Mouse (Mus musculus) MN1 (cell line): ENCODE data around the gene Cldn15.
"Not testable (repeated sequence)": the region's sequence is repeated elsewhere in the genome, so short reads cannot be mapped to it uniquely, and the experiment has no call there.

Experiments used
- DNase-seq: peaks from one replicate; pipeline ENCODE4 v3.0.0-alpha.2; 2016; ENCODE audit warnings: low spot score

Gene Cldn15

DNA sequence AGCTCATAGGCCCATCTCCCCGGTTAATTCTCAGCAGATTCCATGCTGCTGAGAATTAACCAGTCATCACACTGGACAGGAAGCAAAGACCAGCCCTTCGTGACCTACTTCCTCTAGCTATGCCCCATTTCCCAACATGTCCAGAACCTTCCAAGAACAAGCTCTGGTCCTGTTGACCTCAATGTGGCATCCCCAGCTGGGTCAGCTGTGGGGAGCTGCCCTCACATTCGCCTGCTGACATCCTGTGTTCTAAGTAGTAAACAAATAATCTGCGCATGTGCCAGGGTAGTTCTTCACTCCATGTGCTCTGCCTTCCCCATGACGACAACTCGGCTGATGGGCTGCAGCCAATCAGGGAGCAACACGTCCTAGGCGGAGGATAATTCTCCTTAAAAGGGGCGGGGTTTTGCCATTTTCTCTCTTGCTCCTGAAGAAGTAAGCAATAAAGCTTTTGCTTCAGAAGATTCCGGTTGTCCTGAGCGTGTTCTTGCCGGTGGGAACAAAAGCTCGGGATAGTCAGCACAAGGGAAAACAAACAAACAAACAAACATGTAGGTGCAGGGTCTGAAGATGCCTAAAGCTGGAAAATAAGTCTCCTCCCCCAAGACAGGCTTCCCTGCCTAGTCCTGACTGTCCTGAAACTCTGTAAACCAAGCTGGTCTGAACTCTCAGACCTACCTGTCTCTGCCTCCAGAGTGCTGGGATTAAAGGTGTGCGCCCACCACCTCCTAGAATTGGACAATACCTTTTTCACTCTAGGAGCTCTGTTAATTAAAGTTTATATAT is 16.7 kb upstream of the Cldn15 start:
- DNase-seq, result not testable (repeated sequence)

DNA sequence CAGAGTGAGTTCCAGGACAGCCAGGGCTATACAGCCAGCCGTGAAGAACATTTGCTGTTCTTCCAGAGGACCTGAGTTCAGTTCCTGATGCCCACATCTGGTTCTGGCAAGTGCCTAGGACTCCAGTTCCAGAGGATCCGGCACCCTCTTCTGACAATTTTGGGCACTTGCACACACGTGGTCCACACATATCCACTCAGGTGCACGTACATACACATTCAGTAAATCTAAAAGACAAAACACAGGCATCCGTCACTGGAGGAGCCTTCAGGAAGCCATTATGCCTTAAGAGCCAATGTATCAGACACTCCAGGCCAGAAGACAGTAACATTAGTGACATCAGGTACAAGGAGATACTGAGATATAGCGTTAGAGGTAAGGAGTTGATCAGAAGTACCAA is 15.9 kb upstream of the Cldn15 start:
- no peak for DNase-seq

DNA sequence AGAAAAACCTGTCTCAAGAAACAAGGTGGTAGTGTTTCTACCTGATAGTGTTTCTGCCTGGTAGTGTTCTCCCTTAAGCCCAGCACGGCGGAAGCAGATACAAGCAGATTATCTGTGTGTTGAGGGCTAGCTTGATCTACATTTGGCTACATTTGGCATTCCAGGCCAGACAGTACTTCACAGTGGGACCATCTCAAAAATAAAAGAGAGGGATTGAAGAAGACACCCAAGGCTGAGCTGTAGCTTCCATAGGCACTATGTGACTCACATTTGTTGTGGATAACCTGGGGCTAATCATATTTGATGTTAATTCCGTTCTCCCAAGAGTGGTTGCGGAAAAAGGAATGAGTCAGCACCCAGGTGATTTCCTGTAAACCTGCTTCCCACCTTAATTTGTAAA is 14.3 kb upstream of the Cldn15 start:
- no peak for DNase-seq

DNA sequence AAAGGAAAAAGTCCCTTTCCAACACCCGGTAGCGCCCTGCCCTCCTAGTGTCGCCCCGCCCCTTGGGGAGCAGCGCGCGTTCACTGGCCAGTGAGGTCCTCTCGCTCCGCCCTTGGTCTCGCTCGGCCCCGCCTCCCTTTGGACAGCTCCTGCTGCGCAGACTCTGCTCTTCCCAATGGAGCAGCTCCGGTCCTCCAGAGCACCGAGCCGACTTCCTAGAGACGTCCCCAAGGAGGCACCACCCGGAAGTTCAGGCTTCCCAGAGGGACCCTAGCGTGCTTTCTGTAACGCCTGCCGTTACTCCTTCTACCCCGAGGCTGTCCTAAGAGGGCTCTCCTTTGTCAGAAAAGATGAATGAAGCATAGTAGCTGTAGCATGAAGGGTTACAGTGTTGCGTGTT is 13.4 kb upstream of the Cldn15 start, which contains the start of gene Fis1:
Fis1 (plus strand) TSS at position 261 of the 400 bp plus-strand sequence.
- DNase-seq, result peak; percentile 100

DNA sequence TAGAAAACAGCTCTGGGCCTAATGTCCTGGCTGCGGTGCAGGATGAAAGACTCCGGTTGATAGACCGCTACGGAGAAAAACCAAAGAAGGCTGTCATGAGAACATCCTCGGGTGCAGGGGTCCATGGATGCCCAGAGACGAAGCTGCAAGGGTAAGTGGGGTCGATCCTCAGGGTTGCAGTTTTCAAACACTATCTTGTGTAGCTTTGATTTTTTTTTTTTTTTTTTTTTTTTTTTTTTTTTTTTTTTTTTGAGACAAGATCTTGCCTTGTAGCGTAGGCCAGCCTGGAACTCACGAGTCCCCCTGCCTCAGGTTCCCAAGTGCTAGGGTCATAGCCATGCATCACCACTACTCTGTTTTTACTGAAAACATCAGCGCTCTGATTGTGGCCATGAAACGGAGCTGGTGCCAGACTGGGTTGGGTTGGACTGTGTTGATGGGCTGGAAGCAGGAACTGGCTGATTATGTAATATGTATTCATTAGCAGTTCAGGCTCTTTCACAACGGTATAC is 12.9 kb upstream of the Cldn15 start:
- DNase-seq, result peak; percentile 57

DNA sequence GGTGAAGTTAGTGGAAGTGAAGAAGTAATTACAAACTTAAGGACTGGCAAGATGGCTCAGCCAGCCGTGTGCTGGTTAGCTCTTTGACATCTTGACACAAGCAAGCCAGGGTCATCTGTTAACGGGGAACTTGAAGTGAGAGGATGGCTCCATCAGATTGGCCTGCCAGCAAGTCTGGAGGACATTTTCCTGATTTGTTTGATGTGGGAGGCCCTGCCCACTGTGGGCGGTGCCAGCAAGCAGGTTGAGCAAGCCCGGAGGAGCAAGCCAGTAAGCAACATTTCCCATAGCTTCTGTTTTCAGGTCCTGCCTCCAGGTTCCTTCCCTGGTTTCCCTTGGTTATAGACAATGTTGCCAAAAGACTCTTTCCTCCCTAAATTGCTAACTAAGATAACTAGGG is 10.8 kb upstream of the Cldn15 start:
- DNase-seq, result no peak

DNA sequence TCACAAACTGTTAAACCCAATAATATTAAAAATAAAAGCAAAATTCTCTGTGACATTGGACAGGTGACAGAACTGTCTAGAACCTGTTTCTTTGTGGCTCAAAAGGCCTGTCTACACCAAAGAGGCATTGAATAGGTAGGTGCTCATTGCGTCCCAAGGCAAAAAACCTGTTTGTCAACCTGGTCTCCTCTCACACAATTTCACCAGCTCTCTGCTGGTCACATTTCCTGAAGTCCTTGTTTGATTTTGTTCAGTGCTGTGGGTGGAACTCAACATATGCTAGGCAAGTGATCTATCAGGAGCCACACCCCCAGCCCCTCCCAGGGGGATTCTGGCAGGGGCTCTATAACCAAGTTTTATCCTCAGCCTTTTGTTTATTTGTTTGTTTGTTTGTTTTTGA is 9.2 kb upstream of the Cldn15 start:
- DNase-seq, result no peak

DNA sequence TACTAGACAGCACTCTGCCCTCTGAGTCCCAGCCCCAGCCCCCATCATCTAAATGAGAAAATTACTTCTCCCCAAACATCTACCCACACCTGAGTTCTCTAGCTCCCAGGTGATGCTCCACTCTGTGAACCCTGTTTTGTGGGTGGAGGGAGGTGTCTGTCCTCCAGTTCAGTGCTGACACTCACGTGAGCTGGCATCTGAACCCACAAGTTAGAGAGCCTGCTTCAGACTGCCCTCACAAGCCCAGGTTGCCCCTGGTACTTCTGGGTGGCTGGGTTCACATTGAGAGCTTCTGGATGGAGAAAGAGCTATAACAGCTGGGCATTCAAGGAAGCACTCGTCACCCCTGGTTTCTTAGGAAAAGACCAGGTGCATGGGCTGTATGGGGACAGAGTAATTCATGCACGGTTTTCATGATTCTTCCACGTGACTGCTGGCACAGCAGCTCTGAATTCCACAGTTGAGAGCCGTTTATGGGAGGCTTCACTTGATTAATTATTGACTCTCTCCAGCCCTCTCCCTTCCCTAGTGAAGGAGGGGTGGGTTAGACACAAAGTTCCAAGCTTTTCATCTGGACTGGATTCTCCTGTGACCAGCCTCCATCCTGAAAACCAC is 7.3 kb upstream of the Cldn15 start:
- DNase-seq, result no peak

DNA sequence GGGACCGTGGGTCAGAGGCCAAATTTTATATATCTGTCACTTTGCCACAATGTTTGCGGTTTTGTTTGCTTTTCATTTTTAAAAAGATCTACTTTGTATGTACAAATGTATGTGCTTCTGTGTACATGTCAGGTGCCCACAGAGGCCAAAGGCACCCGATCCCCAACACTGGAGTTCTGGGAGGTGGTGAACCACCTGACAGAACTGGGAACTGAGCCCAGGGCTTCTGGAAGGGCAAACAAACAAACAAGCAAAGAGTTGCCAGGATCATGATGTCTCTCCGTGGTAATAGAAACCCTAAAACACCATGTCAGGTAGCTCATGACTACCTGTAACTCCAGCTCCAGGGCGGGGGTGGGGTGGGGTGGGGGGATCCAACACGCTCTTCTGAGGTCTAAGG is 6.4 kb upstream of the Cldn15 start:
- no peak for DNase-seq

DNA sequence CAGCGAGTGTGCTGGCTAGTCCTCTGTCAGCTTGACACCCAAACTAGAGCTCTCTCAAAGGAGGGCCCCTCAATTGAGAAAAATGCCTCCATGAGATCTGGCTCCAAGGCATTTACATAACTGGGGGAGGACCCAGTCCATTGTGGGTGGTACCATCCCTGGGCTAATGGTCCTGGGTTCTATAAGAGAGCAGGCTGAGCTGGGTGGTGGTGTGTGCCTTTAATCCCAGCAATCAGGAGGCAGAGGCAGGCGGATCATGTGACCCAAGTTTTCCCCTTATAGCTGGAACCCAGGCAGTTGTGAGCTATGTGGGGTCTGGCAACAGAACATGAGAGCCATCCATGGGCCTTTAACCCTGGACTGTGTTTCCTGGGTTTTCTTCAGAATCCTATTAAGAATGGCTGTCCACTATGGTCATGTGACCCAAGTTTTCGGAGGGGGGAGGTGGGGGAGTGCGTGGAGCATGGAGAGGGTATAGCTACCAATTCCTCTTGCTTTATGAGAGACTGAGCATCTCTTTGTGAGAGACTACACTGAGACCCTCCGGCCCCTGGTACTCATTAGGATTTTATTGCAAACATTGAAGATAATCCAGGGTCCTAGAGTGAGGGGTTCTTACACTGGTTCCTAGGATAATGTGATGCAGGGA is 5.0 kb upstream of the Cldn15 start:
- peak; percentile 66 for DNase-seq

DNA sequence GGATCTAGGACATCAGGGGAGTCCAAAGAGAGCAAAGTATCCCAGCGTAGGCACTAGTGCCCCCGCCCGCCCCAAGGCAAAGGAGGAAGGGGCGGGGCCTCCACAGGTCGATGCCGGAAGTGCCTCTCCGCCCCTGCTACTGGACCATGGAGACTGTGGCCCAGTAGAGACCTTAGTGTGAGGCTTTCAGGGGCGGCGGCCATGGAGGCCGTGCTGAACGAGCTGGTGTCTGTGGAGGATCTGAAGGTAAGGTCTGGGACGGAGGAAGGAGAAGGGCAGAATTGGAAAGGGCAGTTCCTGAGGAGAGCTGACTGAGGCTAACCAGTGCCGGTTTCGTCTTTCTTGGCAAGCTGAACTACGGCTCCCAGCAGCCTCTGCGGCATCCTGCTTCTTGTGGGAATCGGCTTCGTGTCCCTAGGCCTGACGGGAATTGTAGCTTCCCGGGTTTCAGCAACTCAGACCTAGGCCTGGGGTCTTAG is 4.4 kb upstream of the Cldn15 start:
- peak; percentile 94 for DNase-seq

DNA sequence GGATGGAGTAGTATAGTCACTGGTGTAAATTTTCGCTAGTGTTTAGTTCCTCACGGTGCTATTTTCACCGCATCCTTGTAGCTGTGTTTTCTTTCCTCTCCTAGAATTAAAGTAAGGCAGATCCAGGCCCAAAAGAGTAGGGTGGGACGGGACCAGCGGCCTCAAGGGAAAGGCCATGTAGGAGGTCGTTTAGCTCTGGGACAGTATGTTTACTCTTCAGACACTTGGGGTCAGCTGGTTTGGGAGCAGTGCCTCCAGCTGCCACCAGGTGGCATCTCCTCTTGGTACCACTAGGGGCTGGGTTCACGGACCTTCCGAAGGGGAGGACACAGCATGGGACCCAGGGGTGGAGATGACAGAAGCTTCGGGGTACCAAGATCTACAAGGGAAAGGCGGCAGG is 3.9 kb upstream of the Cldn15 start:
- peak; percentile 91 for DNase-seq

DNA sequence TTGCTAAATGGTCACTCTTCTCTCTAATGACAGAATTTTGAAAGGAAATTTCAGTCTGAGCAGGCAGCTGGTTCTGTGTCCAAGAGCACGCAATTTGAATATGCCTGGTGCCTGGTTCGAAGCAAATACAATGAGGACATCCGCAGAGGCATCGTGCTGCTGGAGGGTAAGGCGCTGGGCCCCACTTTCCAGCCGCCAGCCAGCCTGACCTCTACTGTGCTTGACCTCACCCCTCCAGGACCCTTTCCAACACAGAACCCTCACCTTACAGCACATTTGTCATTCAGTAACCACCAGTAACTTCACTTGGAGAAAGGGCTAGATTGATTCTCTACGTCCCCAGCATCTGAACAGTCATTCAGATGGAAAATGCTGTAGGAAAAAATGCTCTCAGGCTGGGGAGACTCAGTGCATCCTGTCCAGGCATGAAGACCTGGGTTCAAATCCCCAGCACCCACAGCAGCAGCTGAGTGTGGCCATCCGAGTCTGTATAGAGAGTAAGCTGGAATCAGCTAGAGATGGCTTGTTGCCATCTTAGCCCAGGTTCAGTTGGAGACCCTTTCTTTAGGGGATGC is 3.4 kb upstream of the Cldn15 start:
- DNase-seq, result no peak

DNA sequence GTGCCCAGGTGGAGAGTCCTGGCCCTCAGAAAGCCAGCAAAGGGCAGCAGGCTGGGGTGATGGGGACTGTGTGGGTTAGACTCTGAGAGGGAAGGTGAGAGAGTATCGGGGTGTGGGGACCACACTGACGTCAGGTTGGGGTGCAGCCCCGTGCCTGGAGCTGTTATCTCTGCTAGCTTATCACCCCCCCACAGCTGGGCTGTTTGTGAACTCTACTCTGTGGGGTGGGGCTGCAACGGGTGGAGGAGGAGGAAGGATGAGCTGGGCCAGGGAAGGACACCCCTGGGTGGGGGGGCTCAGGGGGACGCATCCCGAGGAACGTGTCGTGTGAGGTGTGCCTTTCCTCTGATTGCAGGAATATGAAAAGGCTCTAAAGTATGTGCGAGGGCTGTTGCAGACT is 1.2 kb upstream of the Cldn15 start:
- no peak for DNase-seq

DNA sequence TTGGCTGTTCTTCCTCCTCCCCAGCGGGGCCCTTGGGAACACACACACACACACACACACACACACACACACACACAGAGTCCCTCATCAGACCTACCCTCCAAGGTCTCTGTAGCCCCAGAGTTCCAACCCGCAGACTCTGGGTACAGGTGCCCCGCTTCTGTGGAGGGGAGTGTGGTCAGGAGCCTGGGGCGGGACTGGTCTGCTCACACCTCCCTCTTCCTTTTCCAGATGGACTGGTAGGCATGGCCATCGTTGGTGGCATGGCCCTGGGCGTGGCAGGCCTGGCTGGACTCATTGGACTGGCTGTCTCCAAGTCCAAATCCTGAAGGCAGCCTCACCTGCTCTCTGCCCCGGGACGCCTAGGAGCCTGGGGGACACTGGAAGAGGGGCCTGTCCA is 730 bp upstream of the Cldn15 start:
- DNase-seq, result no peak

DNA sequence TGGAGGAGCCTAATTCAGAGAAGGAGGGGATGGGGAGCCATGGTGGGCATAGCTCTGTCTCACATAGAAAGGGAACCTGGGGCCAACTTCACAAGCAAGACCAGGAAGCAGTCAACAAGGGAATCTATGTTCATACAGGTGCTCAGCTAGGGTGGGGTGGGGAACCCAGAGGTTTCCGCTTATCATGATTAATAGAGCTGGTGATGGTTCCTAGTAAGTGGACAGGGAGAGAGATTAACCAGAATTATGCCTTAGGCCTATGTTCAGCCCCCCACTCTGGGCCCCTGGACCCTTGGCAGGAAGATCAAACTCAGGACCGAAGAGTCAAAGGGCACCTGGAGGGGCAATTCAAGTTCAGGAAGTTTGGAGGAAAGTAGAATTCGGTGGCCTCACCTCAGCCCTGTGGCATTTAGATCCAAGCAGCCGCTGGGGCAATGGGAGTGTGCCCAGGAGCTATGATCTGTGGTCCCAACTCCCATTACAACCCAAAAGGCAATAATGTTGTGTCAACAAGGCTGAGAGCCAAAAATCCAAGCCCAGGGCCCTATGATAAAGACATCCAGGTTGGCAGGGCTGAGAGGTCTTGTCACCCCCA is 542 bp downstream of the Cldn15 start:
- no peak for DNase-seq

DNA sequence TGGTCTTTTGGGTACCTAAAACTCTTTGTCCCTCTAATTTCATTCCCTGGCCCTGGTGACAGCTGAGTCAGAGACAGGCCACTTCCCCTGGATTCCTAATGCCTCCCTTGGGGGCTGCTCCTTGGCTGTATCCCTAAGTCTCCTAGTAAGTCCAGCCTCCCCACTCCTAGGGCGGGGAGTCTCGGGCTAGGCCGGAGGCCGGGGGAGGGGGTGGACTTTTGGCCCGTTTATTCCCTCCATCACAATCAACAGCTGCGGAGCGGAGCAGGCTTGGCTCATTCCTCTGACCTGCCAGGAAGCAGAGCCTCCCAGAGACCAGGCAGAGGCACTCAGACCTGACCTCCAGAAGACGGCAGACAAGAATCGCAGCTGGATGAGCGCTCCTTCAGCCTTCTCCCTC is 1.2 kb downstream of the Cldn15 start:
- peak; percentile 75 for DNase-seq

DNA sequence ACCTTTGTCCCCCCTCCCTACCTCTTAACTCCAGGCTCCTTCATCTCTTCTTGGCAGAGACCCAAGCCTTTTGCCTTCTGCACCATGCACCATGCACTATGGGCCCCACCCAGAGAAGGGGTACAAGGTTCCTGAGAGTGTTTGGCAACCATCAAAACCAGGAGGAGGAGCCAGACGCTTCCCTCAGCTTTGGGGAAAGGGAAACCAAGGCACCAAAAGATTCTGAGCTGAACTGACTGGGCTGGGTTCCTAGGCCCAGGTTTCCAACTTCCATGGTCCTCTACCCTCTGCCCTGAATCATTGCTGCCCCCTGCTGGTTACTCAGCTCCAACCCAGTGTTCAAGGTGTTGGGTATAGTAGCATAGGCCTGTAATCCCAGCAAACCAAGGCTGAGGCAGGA is 4.3 kb downstream of the Cldn15 start:
- peak; percentile 80 for DNase-seq

DNA sequence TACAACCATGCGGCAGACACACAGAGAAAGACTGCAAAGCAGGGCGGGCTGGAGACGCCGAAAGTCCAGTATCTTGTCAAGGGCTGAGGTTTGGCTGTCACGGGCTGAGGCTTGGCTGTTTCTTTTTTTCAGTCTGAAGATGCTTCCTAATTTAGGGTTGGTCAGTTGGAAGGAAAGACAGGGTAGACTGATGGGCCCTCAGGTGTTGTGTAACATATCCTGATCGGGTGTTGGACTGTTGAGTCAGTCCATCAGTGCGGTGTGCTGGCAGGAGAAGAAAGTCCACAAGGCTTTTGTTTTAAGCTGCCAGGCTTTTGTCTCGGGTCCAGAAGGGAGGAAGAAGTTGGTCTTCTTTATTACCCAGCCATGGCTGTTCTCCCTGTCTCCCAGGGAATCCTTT is 7.3 kb downstream of the Cldn15 start:
- no peak for DNase-seq

DNA sequence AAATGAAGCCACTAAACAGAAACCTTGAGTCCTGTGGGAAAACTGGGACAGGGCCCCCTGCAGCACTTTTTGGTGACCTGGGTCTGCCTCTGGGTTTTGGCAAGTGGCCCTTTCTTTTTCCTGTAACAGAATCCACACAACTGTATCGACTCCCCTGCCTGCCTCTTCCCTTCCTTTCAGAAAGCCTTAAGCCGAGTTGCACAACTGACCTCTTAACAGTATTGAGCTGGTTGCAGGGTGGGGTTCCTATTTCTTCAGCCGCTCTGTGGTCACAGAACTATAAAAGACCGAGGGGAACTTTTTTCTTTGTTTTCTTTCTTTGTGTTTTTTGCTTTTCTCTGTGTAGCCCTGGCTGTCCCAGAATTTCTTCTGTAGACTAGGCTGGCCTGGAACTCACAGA is 11.4 kb downstream of the Cldn15 start:
- no peak for DNase-seq

DNA sequence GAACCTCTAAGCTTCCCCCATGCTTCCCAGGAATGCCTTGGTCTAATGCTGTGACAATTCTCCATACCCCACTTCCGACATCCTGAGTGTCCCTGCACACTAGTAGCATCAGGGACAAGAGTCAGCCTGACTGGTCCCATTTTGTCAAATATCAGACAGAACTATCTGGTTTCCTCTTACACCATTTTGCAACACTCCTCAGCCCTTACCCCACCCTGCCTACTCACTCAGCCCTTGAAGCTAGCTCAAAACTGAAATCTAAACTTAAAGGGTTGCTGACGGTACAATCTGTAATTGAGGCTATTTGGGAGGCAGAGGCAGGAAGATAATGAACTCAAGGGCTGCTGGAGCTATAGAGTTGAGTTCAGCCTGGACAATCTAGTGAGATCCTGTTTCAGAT is 13.3 kb downstream of the Cldn15 start:
- DNase-seq, result no peak

DNA sequence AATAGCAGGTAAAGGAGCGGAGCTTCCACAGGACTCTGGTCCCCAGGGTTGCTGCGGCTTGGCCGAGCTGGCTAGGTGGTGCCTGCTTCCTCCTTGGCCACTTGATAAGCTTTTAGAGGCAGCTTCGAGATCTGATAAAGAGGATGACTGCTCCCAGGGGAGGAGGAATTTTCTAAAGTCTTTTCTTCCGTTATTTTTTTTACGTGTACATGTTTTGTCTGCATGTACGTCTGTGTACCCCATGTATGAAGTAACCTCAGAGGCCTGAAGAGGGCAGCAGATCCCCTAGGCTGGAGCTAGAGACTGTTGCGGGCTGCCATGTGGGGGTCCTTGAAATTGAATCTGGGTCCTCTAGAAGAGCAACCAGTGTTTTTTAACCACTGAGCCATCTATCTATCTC is 14.6 kb downstream of the Cldn15 start:
- no peak for DNase-seq
